Mouse (Mus musculus) kidney, embryonic 14.5 days (tissue): ENCODE results near the gene Gm21764. TPM values are rescaled to one million over a fixed set of nuclear protein-coding genes. Genes with fewer than 3 reads are reported as not detected.
"Not testable (repeated sequence)": the region's sequence is repeated elsewhere in the genome, so short reads cannot be mapped to it uniquely, and the experiment has no call there.

ENCODE experiments used
- ATAC-seq: fragments of 200-750 bp; cut with Nextera tagmentation; 2 replicates; pipeline ENCODE4 v1.8.0; 2017; ENCODE audit warnings: moderate number of reproducible peaks, mild to moderate bottlenecking, moderate TSS enrichment, moderate library complexity; ENCODE audit not compliant: low FRiP score, low TSS enrichment
- H3K27ac ChIP-seq: fragments of 300-500 bp; sonication (generic); 2 replicates; pipeline ENCODE4 v1.5.1; 2014; ENCODE audit warnings: low read depth, mild to moderate bottlenecking, low read length, moderate library complexity, mixed read lengths
- H3K27me3 ChIP-seq: fragments of 300-500 bp; sonication (generic); 2 replicates; pipeline ENCODE4 v1.6.1; 2014; ENCODE audit warnings: mild to moderate bottlenecking, low read length; ENCODE audit not compliant: control insufficient read depth, insufficient read depth
- H3K36me3 ChIP-seq: fragments of 300-500 bp; sonication (generic); 2 replicates; pipeline ENCODE4 v1.6.1; 2014; ENCODE audit warnings: low read length, mixed read lengths; ENCODE audit not compliant: control insufficient read depth, insufficient read depth
- H3K4me1 ChIP-seq: fragments of 300-500 bp; sonication (generic); 2 replicates; pipeline ENCODE4 v1.6.1; 2014; ENCODE audit warnings: low read length, mixed read lengths; ENCODE audit not compliant: control insufficient read depth, insufficient read depth
- H3K4me2 ChIP-seq: fragments of 300-500 bp; sonication (generic); replicated peaks from 2 replicates; pipeline ENCODE4 v1.6.1; 2014; ENCODE audit warnings: low read depth, mild to moderate bottlenecking, low read length
- H3K4me3 ChIP-seq: fragments of 300-500 bp; sonication (generic); 2 replicates; pipeline ENCODE4 v1.5.1; 2014; ENCODE audit warnings: mild to moderate bottlenecking, low read length
- H3K9ac ChIP-seq: fragments of 300-500 bp; sonication (generic); 2 replicates; pipeline ENCODE4 v1.6.1; 2014; ENCODE audit warnings: low read depth, mild to moderate bottlenecking, low read length, moderate library complexity
- H3K9me3 ChIP-seq: fragments of 300-500 bp; sonication (generic); 2 replicates; pipeline ENCODE4 v1.6.1; 2016; ENCODE audit warnings: low read length; ENCODE audit not compliant: control insufficient read depth
- WGBS: fragments of 180-500 bp; shearing (Covaris S2); extraction: QIAGEN DNeasy Blood & Tissue Kit; methylation state at CpG from one replicate; pipeline ENCODE4 v1.1.7; 2014; 5-methylcytosine and 5-hydroxymethylcytosine counted together
- polyA plus RNA-seq: library from polyadenylated mRNA; unstranded; fragments of >200 nt; fragmentation: Nextera tagmentation; extraction: Ambion mirVana; gene quantifications from 2 replicates; pipeline ENCODE4 v1.2.1, GENCODE M21; 2014

Gene Gm21764
- not detected in 2 replicates for polyA plus RNA-seq

GRCm38 (mm10) chrY:18061712-18062111 is at the start of gene Gm21764:
Gm21764 (minus strand) TSS chrY:18061812.
- ATAC-seq, H3K4me2 ChIP-seq, H3K36me3 ChIP-seq, H3K27ac ChIP-seq, H3K9me3 ChIP-seq, H3K9ac ChIP-seq, H3K27me3 ChIP-seq, H3K4me1 ChIP-seq, H3K4me3 ChIP-seq: not testable (repeated sequence)
- WGBS: no CpG with 5 or more reads among the region's 3 CpGs

- not testable (repeated sequence) for H3K9ac ChIP-seq, H3K27ac ChIP-seq, H3K4me1 ChIP-seq, H3K4me2 ChIP-seq, H3K4me3 ChIP-seq, H3K36me3 ChIP-seq, H3K9me3 ChIP-seq, ATAC-seq, H3K27me3 ChIP-seq
These were observed 27.2 kb upstream of the Gm21764 start, which contains the start of gene Ssty1 for GRCm38 (mm10) chrY:18088816-18089215. Ssty1 (plus strand) TSS chrY:18089116.

Other genes starting within 250 kb of the Gm21764 start
- gene Gm21904, start 215.5 kb downstream of the Gm21764 start, polyA plus RNA-seq: not detected in 2 replicates
- gene Gm20772, start 187.1 kb downstream of the Gm21764 start, polyA plus RNA-seq: not detected in 2 replicates
- gene Gm20831, start 187.1 kb downstream of the Gm21764 start, polyA plus RNA-seq: not detected in 2 replicates
- not detected in 2 replicates for gene Srsy, start 124.5 kb downstream of the Gm21764 start, polyA plus RNA-seq
- gene Ssty1, start 27.3 kb upstream of the Gm21764 start, polyA plus RNA-seq: not detected in 2 replicates